Mouse (Mus musculus): ENCODE results near the gene Bean1.

DNA sequence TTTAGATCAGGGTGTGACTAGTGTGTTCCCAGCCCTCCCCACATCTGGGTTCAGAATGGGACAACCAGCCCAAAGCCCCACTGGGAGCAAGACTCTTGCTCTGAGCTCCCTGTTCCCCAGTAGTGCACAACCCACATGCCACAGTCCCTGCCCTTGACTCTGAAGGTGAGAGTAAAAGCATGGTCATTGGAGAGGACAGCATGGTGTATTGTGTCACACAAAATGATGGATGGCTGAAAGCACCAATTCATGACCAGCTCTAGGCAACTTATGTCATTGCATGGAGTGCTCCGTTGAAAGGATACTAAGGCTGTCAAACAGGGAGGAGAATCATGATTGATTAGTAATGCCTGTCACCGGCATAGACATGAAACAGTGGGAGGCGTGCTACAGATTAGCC is 35.0 kb downstream of the Bean1 start:
- TF ChIP-seq CTCF (IDR thresholded peaks at IDR 0.05; ENCODE audit: low read depth) (no peak), EP300 (IDR thresholded peaks at IDR 0.05; ENCODE audit: low read depth) (no peak)

All from liver, embryonic 14.5 days (tissue).